Mouse (Mus musculus) lung, embryonic 15.5 days (tissue): ENCODE results near the gene Runx2. TPM values are rescaled to one million over a fixed set of nuclear protein-coding genes. Genes with fewer than 3 reads are reported as not detected.

ENCODE experiments used
- ATAC-seq: fragments of 200-750 bp; cut with Nextera tagmentation; 2 replicates; pipeline ENCODE4 v1.8.0; 2017; ENCODE audit warnings: moderate number of reproducible peaks, borderline replicate concordance; ENCODE audit not compliant: low FRiP score, low TSS enrichment; ENCODE audit errors: extremely low read depth
- H3K27ac ChIP-seq: fragments of 300-500 bp; sonication (generic); 2 replicates; pipeline ENCODE4 v1.5.1; 2015; ENCODE audit warnings: moderate library complexity, mild to moderate bottlenecking, inconsistent platforms
- H3K27me3 ChIP-seq: fragments of 300-500 bp; sonication (generic); 2 replicates; pipeline ENCODE4 v1.6.1; 2015; ENCODE audit warnings: inconsistent platforms
- H3K36me3 ChIP-seq: fragments of 300-500 bp; sonication (generic); 2 replicates; pipeline ENCODE4 v1.6.1; 2015; ENCODE audit warnings: inconsistent platforms
- H3K4me1 ChIP-seq: fragments of 300-500 bp; sonication (generic); 2 replicates; pipeline ENCODE4 v1.6.1; 2015; ENCODE audit warnings: inconsistent platforms
- H3K4me2 ChIP-seq: fragments of 300-500 bp; sonication (generic); 2 replicates; pipeline ENCODE4 v1.6.1; 2015; ENCODE audit warnings: inconsistent platforms, mild to moderate bottlenecking, moderate library complexity
- H3K4me3 ChIP-seq: fragments of 300-500 bp; sonication (generic); 2 replicates; pipeline ENCODE4 v1.5.1; 2015; ENCODE audit warnings: mild to moderate bottlenecking, inconsistent platforms
- H3K9ac ChIP-seq: fragments of 300-500 bp; sonication (generic); 2 replicates; pipeline ENCODE4 v1.6.1; 2015; ENCODE audit warnings: inconsistent platforms
- H3K9me3 ChIP-seq: fragments of 300-500 bp; sonication (generic); 2 replicates; pipeline ENCODE4 v1.6.1; 2016; ENCODE audit warnings: inconsistent platforms
- WGBS: fragments of 180-500 bp; shearing (Covaris S2); methylation state at CpG from one replicate; pipeline ENCODE4 v1.1.7; 2015; 5-methylcytosine and 5-hydroxymethylcytosine counted together
- polyA plus RNA-seq: library from polyadenylated mRNA; unstranded; fragments of >200 nt; fragmentation: Nextera tagmentation; extraction: Ambion mirVana; gene quantifications from 2 replicates; pipeline ENCODE4 v1.2.1, GENCODE M21; 2015

Runx2 gene
- 0.49 and 0.80 TPM in 2 replicates for polyA plus RNA-seq

DNA sequence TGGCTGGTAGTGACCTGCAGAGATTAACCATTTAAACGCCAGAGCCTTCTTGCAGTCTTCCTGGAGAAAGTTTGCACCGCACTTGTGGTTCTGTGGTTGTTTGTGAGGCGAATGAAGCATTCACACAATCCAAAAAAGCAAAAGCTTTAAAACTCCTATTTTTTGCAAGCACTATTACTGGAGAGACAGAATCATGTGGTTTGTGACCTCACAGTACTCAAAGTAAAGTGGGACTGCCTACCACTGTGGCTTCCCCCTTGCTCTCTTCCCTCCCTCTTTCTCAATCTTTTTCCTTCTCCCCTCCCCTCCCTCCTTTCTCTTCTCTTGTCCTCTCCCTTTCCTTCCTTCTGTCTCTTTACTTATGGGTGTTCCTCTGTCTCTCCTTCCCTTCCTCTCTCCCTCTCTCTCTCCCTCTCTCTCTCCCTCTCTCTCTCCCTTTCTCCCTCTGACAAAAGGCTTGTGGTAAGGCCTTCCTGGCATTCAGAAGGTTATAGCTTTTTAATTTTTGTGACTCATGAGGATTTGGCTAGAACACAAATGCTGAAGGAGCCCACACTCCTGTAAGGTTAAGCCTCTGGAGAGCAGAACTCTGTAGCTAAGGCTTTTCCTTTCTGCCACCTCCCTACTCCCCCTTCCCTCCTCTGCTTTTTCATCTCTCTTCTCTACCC is at the start of gene Runx2:
Gene Runx2 (minus strand): TSS at position 290 of the 668 bp plus-strand sequence.
- Histone ChIP-seq H3K36me3 (no peaks in the 10 kb centered on the region), H3K9me3 (no peaks in the 10 kb centered on the region), H3K4me1 (peaks cover 10% of the 10 kb centered on the region), H3K9ac (no peak within 1 kb of the TSS; the same call in 1 of the 2 replicates), H3K27me3 (no peaks in the 10 kb centered on the region), H3K4me3 (no peak within 1 kb of the TSS), H3K27ac (no peak within 1 kb of the TSS), H3K4me2 (peak within 1 kb of the TSS; percentile 37)
- ATAC-seq: no peak
- WGBS: 40% methylated on average over 3 of the region's 3 CpGs

DNA sequence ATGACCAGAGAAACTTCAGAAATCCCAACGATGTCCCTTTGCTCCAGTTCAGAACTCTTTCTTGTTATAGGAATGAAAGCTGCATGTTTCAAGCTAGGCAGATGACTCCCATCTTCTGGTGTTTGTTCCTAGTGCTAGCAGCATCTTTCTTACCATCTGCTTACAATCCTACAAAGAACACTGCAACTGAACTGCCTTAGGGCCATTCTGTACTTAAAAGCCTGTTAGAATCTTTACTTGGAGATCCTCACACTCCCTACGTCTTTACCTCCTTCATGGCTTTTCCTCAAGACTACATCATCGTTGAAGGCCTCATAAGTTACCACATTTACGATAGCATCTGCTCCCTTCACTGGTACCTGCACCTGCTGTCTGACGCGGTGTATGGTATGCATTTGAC is 48.6 kb upstream of the Runx2 start:
- Histone ChIP-seq H3K27ac (no peak overlapping the region), H3K9me3 (no peaks in the 10 kb centered on the region), H3K4me2 (no peak overlapping the region), H3K9ac (no peak overlapping the region), H3K4me3 (no peak overlapping the region), H3K36me3 (no peaks in the 10 kb centered on the region), H3K27me3 (no peaks in the 10 kb centered on the region), H3K4me1 (no peaks in the 10 kb centered on the region)
- WGBS: 93% methylated on average over 6 of the region's 6 CpGs
- ATAC-seq: no peak

DNA sequence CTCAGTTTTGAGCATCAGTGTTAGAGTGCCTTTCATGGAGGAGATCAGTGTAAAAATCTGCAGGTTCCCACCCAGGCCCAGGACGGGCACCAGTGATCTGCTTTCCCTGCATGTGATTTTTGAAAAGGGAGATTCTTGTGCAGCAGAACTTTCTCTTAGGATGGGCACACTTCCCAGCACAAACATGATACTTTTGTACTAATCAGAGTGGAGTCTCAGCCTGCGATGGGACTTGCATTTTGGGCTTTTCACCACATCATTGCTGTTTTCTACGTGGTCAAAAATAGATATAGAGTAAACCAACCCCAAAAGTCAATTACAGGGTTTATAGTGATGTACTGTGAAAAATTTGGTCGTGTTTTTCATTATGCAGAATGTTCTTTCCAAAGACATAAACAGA is 27.6 kb upstream of the Runx2 start:
- no peak overlapping the region for H3K4me3 ChIP-seq
- WGBS: 58% methylated on average over 4 of the region's 4 CpGs

DNA sequence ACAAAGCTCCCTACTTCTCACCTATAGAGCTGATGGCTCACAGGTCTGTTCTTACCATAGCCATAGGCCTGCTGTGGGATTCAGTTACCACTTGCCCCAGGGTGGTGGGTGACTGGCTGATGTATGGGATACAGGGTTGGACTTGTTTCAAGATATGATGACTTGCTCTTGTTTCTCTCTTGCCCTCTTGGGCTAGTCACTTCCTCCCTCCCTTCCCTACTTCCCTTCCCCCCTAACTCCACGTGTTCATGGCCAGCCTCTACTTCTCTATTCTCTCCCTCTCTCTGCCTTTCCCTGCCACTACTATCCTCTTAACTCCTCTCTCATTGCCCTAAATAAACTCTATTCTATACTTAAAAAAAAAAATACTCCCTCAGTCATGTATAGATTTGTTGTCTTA is 16.6 kb upstream of the Runx2 start:
- Histone ChIP-seq H3K36me3 (no peaks in the 10 kb centered on the region), H3K27me3 (no peaks in the 10 kb centered on the region), H3K4me1 (no peaks in the 10 kb centered on the region), H3K9me3 (no peaks in the 10 kb centered on the region), H3K27ac (no peak overlapping the region), H3K9ac (no peak overlapping the region), H3K4me2 (no peak overlapping the region), H3K4me3 (no peak overlapping the region)
- WGBS: 65% methylated on average over 1 of the region's 1 CpGs
- no peak for ATAC-seq

More for the DNA sequence above, 27.6 kb upstream of the Runx2 start:
- Histone ChIP-seq H3K4me1 (no peaks in the 10 kb centered on the region), H3K27ac (no peak overlapping the region), H3K9ac (no peak overlapping the region), H3K27me3 (no peaks in the 10 kb centered on the region), H3K4me2 (no peak overlapping the region), H3K9me3 (no peaks in the 10 kb centered on the region), H3K36me3 (no peaks in the 10 kb centered on the region)
- no peak for ATAC-seq

DNA sequence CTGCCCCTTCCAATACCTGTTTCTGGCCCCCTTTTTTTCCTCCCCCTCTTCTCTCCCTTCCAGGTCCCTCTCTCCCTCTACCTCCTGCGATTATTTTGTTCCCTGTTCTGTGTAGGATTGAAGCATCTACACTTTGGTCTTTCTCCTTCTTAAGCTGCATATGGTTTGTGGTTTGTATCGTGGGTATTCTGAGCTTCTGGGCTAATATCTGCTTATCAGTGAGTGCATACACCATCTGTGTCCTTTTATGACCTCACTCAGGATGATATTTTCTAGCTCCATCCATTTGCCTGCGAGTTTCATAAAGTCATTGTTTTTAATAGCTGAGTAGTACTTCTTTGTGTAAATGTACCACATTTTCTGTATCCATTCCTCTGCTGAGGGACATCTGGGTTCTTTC is 15.0 kb upstream of the Runx2 start:
- WGBS: 81% methylated on average over 3 of the region's 3 CpGs
- H3K4me3 ChIP-seq: no peak overlapping the region
- H3K27me3 ChIP-seq: no peaks in the 10 kb centered on the region
- no peaks in the 10 kb centered on the region for H3K9me3 ChIP-seq
- no peak overlapping the region for H3K27ac ChIP-seq
- H3K9ac ChIP-seq: no peak overlapping the region
- H3K4me1 ChIP-seq: no peaks in the 10 kb centered on the region
- no peak for ATAC-seq
- no peaks in the 10 kb centered on the region for H3K36me3 ChIP-seq
- H3K4me2 ChIP-seq: no peak overlapping the region

DNA sequence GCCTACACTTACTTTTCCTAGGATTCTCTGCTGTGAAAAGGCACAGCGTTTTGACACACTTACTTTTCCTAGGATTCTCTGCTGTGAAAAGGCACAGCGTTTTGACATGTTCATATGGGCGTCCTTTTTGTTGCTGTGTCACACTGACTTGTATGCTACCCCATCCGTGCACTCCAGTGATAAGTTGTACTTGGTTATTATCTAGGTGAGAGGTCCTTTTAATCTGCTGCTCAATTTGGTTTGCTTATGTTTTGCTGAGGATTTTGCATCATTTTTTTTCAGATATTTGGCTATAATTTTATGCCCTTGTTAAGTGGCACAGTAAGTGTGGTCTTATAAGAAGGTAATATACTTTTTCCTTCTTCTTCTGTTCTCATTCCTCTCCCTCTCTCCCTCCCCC is 13.4 kb upstream of the Runx2 start:
- no peak for ATAC-seq

DNA sequence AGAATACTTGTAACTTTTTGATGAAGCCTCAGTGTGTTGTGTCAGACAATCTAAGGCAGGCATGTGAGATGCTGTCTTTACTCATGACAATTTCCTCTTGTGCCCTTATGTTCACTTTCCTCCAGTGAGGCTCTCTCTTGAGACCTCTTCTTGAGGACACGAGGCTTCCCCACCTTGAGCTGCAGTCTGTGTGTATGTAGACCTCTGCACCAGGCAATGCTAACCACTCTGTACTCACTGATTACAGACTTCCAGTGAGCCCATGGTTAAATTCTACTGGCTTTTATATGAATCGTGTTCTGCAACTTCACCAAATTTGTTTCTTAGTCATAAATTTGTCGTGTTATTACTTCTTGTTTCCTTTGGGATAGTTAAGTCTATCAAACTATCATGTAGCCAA is 12.5 kb upstream of the Runx2 start:
- Histone ChIP-seq H3K4me1 (no peaks in the 10 kb centered on the region), H3K9me3 (no peaks in the 10 kb centered on the region), H3K27me3 (no peaks in the 10 kb centered on the region), H3K4me3 (no peak overlapping the region), H3K4me2 (no peak overlapping the region), H3K27ac (no peak overlapping the region), H3K9ac (no peak overlapping the region), H3K36me3 (no peaks in the 10 kb centered on the region)
- no peak for ATAC-seq
- WGBS: 76% methylated on average over 3 of the region's 3 CpGs

More for the DNA sequence above, 13.4 kb upstream of the Runx2 start:
- H3K27ac ChIP-seq: no peak overlapping the region
- no peak overlapping the region for H3K9ac ChIP-seq
- no peaks in the 10 kb centered on the region for H3K27me3 ChIP-seq
- H3K4me3 ChIP-seq: no peak overlapping the region
- H3K4me1 ChIP-seq: no peaks in the 10 kb centered on the region
- H3K36me3 ChIP-seq: no peaks in the 10 kb centered on the region
- H3K4me2 ChIP-seq: no peak overlapping the region
- no peaks in the 10 kb centered on the region for H3K9me3 ChIP-seq
- 78% methylated on average over 4 of the region's 4 CpGs for WGBS

DNA sequence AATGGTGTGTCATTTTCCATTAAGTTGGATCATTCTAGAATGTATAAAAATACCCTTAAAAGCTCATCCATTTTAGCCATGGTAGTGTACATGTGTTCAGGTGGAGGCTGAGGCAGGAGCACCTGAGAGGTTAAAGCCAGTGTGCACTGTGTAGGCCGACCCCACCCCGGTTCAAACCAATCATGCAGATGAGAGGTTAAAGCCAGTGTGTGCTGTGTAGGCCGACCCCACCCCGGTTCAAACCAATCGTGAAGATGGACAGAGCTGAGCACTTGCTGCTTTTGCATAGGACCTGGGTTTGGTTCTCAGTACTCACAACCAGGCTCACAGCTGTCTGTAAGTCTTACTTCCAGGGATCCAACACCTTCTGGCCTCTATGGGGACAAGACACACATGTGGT is 7.3 kb upstream of the Runx2 start:
- Histone ChIP-seq H3K27me3 (no peaks in the 10 kb centered on the region), H3K4me2 (no peak overlapping the region), H3K9ac (no peak overlapping the region), H3K9me3 (no peaks in the 10 kb centered on the region), H3K27ac (no peak overlapping the region), H3K4me3 (no peak overlapping the region), H3K4me1 (no peaks in the 10 kb centered on the region), H3K36me3 (no peaks in the 10 kb centered on the region)
- no peak for ATAC-seq
- WGBS: 85% methylated on average over 5 of the region's 5 CpGs

DNA sequence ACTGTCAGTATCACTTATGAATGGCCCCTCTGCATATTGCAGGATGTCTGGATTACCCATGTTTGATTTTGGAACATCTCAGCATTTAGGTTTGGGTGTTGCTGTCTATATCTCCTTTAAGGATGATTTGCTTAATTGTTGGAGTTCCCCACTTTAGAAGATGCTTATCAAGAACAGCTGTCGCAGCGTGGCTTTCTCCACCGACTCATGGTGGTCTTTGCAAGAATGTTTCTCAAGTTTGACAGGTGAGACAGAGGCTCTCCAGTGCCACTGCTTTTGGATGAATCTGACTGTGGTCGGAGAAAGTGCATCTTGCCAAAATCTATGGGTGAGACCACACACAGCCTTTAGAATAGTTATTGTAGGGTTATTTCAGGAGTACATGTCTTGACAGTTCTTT is 5.2 kb upstream of the Runx2 start:
- Histone ChIP-seq H3K4me1 (peaks cover 3% of the 10 kb centered on the region; the same call in 1 of the 2 replicates), H3K4me3 (no peak overlapping the region), H3K36me3 (no peaks in the 10 kb centered on the region), H3K27me3 (no peaks in the 10 kb centered on the region), H3K27ac (no peak overlapping the region), H3K4me2 (no peak overlapping the region), H3K9me3 (no peaks in the 10 kb centered on the region), H3K9ac (no peak overlapping the region)
- 54% methylated on average over 4 of the region's 4 CpGs for WGBS
- no peak for ATAC-seq

DNA sequence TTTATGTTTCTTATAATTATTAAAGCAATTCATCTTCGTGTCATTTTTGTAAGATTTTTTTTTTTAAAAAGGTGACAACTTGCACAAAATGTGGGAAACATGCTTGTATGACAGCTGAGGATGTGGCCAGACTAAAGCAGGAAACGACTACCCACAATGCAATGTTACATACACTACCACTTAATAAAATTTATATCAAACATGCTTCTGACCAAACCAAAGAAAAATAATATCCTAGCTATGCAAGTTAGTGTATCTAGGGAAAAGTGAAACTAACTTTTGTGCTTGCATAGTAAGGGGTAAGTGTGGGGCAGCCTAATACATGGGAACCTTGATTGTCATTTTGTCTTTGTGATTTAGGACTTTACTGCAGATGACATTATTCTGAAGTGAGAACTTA is 4.2 kb upstream of the Runx2 start:
- WGBS: 69% methylated on average over 2 of the region's 2 CpGs
- H3K4me3 ChIP-seq: no peak overlapping the region
- H3K9me3 ChIP-seq: no peaks in the 10 kb centered on the region
- H3K4me1 ChIP-seq: peaks cover 10% of the 10 kb centered on the region
- H3K27ac ChIP-seq: no peak overlapping the region
- ATAC-seq: no peak
- H3K4me2 ChIP-seq: no peak overlapping the region
- no peaks in the 10 kb centered on the region for H3K27me3 ChIP-seq
- H3K36me3 ChIP-seq: no peaks in the 10 kb centered on the region
- H3K9ac ChIP-seq: no peak overlapping the region

DNA sequence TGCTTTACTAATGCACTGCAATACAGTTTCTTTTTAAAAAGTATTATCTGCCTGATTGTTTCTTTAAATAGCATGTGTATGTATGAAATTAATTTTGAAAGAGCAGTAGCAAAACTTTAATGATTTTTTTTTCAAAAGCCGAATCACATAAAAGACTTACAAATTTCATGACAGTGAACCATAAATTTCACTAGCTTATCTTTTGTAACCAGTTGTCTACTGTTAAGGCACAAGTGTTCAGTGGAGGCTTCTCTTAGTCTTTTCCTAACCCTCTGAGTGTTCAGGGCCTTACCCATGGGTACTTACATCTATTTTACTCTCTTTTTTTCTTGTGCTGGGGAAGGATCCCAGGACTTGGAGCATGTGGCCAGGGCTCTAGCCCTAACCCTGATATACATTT is 7.6 kb downstream of the Runx2 start:
- no peaks in the 10 kb centered on the region for H3K27me3 ChIP-seq
- no peak overlapping the region for H3K4me3 ChIP-seq
- WGBS: 76% methylated on average over 1 of the region's 1 CpGs
- no peak overlapping the region for H3K27ac ChIP-seq
- no peaks in the 10 kb centered on the region for H3K36me3 ChIP-seq
- H3K9ac ChIP-seq: no peak overlapping the region
- no peak overlapping the region for H3K4me2 ChIP-seq
- no peaks in the 10 kb centered on the region for H3K9me3 ChIP-seq
- ATAC-seq: no peak
- peaks cover 3% of the 10 kb centered on the region; the same call in 1 of the 2 replicates for H3K4me1 ChIP-seq

DNA sequence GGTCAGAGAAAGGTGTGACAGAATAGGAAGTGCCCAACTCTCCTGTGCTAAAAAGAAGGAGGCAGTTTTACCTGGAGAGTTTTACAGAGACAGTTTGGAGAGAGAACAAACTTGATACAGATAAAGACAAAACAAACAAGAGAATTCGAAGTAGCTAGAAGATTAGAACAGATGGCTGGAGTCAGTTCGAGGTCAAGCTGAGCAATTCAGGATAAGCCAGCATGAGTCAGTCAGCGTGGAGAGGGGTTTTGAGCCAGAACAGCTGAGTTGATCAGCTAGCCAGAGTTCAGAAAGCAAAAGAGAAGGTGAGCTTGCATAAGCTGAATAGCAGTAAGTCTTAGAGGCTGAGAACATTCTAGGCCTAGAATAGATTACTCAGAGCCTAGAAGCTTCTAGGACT is 17.3 kb downstream of the Runx2 start:
- no peaks in the 10 kb centered on the region for H3K9me3 ChIP-seq
- no peak overlapping the region for H3K4me3 ChIP-seq
- H3K4me1 ChIP-seq: no peaks in the 10 kb centered on the region
- no peak overlapping the region for H3K4me2 ChIP-seq
- no peak overlapping the region for H3K9ac ChIP-seq
- ATAC-seq: no peak
- no peaks in the 10 kb centered on the region for H3K27me3 ChIP-seq
- no peak overlapping the region for H3K27ac ChIP-seq
- 36% methylated on average over 3 of the region's 3 CpGs for WGBS
- no peaks in the 10 kb centered on the region for H3K36me3 ChIP-seq
